Mouse (Mus musculus) intestine, postnatal 0 days (tissue): ENCODE data around the gene Cep41. TPM values are rescaled to one million over a fixed set of nuclear protein-coding genes. Genes with fewer than 3 reads are reported as not detected.

ENCODE experiments used
- ATAC-seq: fragments of 200-750 bp; cut with Nextera tagmentation; 2 replicates; pipeline ENCODE4 v1.8.0; 2017; ENCODE audit warnings: mild to moderate bottlenecking, moderate TSS enrichment, moderate library complexity
- H3K27ac ChIP-seq: fragments of 300-500 bp; sonication (generic); 2 replicates; pipeline ENCODE4 v1.5.1; 2014; ENCODE audit warnings: mild to moderate bottlenecking, low read depth, low read length, moderate library complexity
- H3K27me3 ChIP-seq: fragments of 300-500 bp; sonication (generic); replicated peaks from 2 replicates; pipeline ENCODE4 v1.6.1; 2014; ENCODE audit warnings: low read length, mixed read lengths; ENCODE audit not compliant: control insufficient read depth, insufficient read depth
- H3K36me3 ChIP-seq: fragments of 300-500 bp; sonication (generic); 2 replicates; pipeline ENCODE4 v1.6.1; 2014; ENCODE audit warnings: mild to moderate bottlenecking, moderate library complexity; ENCODE audit not compliant: control insufficient read depth, insufficient read depth
- H3K4me1 ChIP-seq: fragments of 300-500 bp; sonication (generic); replicated peaks from 2 replicates; pipeline ENCODE4 v1.6.1; 2014; ENCODE audit warnings: antibody characterized with exemption, low read length, mixed read lengths; ENCODE audit not compliant: control insufficient read depth, insufficient read depth
- H3K4me2 ChIP-seq: fragments of 300-500 bp; sonication (generic); replicated peaks from 2 replicates; pipeline ENCODE4 v1.6.1; 2014; ENCODE audit warnings: low read depth, mild to moderate bottlenecking, moderate library complexity
- H3K4me3 ChIP-seq: fragments of 300-500 bp; sonication (generic); 2 replicates; pipeline ENCODE4 v1.5.1; 2014; ENCODE audit warnings: low read depth, low read length
- H3K9ac ChIP-seq: fragments of 300-500 bp; sonication (generic); 2 replicates; pipeline ENCODE4 v1.6.1; 2014; ENCODE audit warnings: mild to moderate bottlenecking, low read depth, low read length
- H3K9me3 ChIP-seq: fragments of 300-500 bp; sonication (generic); 2 replicates; pipeline ENCODE4 v1.6.1; 2016; ENCODE audit warnings: mixed run types; ENCODE audit not compliant: control insufficient read depth
- CTCF ChIP-seq: sonication (generic); IDR thresholded peaks from 2 replicates; pipeline ENCODE4 v1.5.1; 2016; ENCODE audit warnings: low read depth, mild to moderate bottlenecking, control low read depth, antibody characterized with exemption, moderate library complexity
- WGBS: fragments of 180-500 bp; shearing (Covaris S2); extraction: QIAGEN DNeasy Blood & Tissue Kit; methylation state at CpG from one replicate; pipeline ENCODE4 v1.1.7; 2014; 5-methylcytosine and 5-hydroxymethylcytosine counted together
- polyA plus RNA-seq: library from polyadenylated mRNA; unstranded; fragments of >200 nt; fragmentation: Nextera tagmentation; extraction: Ambion mirVana; gene quantifications from 2 replicates; pipeline ENCODE4 v1.2.1, GENCODE M21; 2015

Gene Cep41
- polyA plus RNA-seq, 1 experiment from 2014 or later, result 3.7 TPM

DNA sequence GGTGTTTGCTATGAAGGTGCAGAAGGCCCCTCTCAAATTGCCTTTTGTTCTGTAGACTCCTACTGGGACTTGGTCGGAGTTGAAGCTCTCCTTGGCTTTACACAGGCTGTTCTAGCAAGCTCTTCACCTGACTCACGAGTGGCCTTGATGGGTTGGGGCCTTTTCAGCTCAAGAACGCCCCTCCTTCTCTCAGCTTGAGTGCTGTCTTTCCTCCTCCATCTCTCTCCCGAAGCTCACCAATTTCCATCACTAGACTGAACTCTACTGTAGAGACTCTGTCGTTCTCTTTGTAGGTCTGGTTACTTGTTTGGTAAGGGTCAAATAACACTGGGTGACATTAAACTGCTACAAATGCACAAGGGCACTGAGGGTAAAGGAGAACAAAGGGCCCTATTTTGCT lies 723 bp downstream of the Cep41 start:
- ATAC-seq, result no peak
- H3K27ac ChIP-seq, result peak overlapping the region; percentile 74; the same call in 1 of the 2 replicates
- peak overlapping the region; percentile 69 for H3K4me3 ChIP-seq

GRCm38 (mm10) chr6:30687198-30687597 lies 6.4 kb downstream of the Cep41 start:
- no peak for ATAC-seq
- 91% methylated on average over 7 of the region's 7 CpGs for WGBS

More for the DNA sequence above, 723 bp downstream of the Cep41 start:
- no peaks in the 10 kb centered on the region for H3K9me3 ChIP-seq
- no peaks in the 10 kb centered on the region for H3K27me3 ChIP-seq
- 77% methylated on average over 5 of the region's 5 CpGs for WGBS
- peak overlapping the region; percentile 74 for H3K4me2 ChIP-seq
- TF ChIP-seq CTCF, result no peak
- no peaks in the 10 kb centered on the region for H3K36me3 ChIP-seq
- H3K9ac ChIP-seq, result peak overlapping the region; percentile 59; the same call in 1 of the 2 replicates
- peaks cover 6% of the 10 kb centered on the region; the same call in 1 of the 2 replicates for H3K4me1 ChIP-seq

DNA sequence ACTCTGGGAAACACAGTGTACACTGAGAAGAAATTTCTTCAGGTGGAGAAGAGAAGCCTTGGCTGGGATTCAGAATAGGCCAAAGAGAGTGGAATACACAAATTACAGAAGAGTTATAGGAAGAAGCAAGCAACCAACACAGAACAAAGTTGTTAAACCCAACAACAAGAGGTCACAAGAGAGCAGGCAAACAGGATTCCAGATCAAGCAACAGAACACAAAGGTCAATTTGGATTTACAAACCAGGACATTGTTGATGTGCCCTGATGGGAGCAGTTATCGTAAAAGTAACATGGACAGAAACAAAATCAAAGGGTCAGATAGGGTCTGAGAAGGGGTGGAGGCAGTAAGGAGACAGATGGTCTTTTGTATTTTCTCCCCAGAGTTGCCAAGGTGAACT lies 9.0 kb downstream of the Cep41 start:
- no peaks in the 10 kb centered on the region for H3K36me3 ChIP-seq
- 0 out of 2 replicates have a peak, but pooled peaks cover 3% of the 10 kb centered on the region for H3K4me1 ChIP-seq
- no peak overlapping the region for H3K27ac ChIP-seq
- WGBS, result 98% methylated on average over 1 of the region's 1 CpGs
- no peak overlapping the region for H3K4me3 ChIP-seq
- no peak for TF ChIP-seq CTCF
- ATAC-seq, result no peak
- no peak overlapping the region for H3K4me2 ChIP-seq
- H3K9me3 ChIP-seq, result no peaks in the 10 kb centered on the region
- no peak overlapping the region for H3K9ac ChIP-seq
- H3K27me3 ChIP-seq, result no peaks in the 10 kb centered on the region

More at GRCm38 (mm10) chr6:30687198-30687597, 6.4 kb downstream of the Cep41 start:
- Histone ChIP-seq H3K36me3 (no peaks in the 10 kb centered on the region), H3K27ac (no peak overlapping the region), H3K9ac (no peak overlapping the region), H3K4me2 (no peak overlapping the region), H3K27me3 (no peaks in the 10 kb centered on the region), H3K4me3 (no peak overlapping the region), H3K4me1 (0 out of 2 replicates have a peak, but pooled peaks cover 3% of the 10 kb centered on the region), H3K9me3 (no peaks in the 10 kb centered on the region)
- no peak for TF ChIP-seq CTCF

DNA sequence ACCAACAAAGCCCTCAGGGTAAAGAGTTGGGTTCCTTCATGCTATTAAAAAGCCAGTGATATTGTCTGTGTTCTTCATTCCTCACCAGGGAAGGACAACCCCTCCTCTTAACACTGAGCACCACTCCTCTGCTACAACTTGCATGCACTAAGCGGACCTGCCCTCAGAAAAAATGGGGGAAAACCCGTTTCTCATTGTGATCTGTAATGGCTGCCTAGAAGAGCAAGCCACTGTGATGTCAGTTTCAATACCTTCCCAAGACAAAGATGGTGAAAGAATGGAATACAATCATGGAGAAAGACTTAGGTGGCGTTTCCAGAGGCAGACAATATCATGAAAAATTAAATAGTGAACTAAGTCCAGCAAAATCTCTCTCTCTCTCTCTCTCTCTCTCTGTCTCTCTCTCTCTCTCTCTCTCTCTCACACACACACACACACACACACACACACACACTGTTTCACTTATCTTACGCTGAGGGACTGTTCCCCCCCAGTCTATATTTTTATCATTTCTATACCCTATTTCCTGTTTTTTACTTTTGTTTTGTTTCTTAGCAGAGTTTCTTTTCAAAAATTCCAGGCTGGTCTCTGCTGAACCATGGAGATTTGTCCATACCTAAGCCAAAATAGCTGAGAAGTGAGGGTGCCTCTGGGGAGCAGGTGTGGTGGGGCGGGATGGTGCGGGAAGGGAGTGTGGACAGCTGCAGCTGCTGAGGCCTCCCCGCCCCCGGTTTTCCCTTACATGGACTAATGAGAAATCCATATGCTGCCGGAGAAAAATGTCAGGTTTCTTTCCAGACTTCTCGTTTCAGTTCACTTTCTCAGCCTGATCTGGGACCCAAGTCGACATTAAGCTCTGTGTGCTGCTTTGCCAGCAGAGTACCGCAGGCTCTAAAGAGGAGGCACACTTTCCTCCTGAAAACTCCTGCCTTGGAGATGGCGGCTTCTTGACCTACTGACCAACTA lies 11.3 kb downstream of the Cep41 start:
- H3K9ac ChIP-seq, result no peak overlapping the region
- H3K27me3 ChIP-seq, result no peaks in the 10 kb centered on the region
- no peak overlapping the region for H3K4me3 ChIP-seq
- H3K9me3 ChIP-seq, result no peaks in the 10 kb centered on the region
- ATAC-seq, result no peak
- H3K4me1 ChIP-seq, result 0 out of 2 replicates have a peak, but pooled peaks cover 3% of the 10 kb centered on the region
- 37% methylated on average over 13 of the region's 13 CpGs for WGBS
- no peak overlapping the region; the same call in 1 of the 2 replicates for H3K27ac ChIP-seq
- peak overlapping the region; percentile 38 for H3K4me2 ChIP-seq
- no peaks in the 10 kb centered on the region for H3K36me3 ChIP-seq
- TF ChIP-seq CTCF, result no peak

GRCm38 (mm10) chr6:30680442-30680841 lies 13.1 kb downstream of the Cep41 start:
- H3K9ac ChIP-seq, result no peak overlapping the region
- no peaks in the 10 kb centered on the region for H3K27me3 ChIP-seq
- H3K4me3 ChIP-seq, result no peak overlapping the region
- WGBS, result 79% methylated on average over 7 of the region's 7 CpGs
- no peaks in the 10 kb centered on the region for H3K36me3 ChIP-seq
- no peak overlapping the region for H3K27ac ChIP-seq
- no peak for TF ChIP-seq CTCF
- H3K9me3 ChIP-seq, result no peaks in the 10 kb centered on the region
- H3K4me1 ChIP-seq, result 0 out of 2 replicates have a peak, but pooled peaks cover 4% of the 10 kb centered on the region
- no peak overlapping the region for H3K4me2 ChIP-seq
- ATAC-seq, result no peak

DNA sequence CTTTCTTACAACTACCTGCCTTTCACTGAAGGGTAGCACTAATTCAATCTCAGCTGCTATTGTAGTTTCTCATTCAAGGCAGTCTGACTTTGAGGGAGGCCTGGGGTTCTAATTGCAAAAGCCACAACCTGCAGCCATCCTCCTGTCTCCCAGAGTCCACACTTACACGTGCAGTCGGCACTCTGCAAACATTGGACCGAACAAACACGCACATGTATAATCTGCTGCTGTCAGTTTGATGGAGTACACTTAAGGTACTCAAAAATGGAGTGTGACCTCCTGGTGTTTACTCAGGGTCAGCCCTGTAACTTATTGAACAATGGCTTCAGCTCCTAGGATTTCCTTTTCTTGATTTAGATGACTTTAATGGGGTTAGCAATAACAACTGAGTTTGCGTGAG lies 14.0 kb downstream of the Cep41 start:
- no peak for ATAC-seq
- WGBS, result 36% methylated on average over 5 of the region's 5 CpGs
- no peak overlapping the region for H3K27ac ChIP-seq

More for the DNA sequence above, 14.0 kb downstream of the Cep41 start:
- no peaks in the 10 kb centered on the region for H3K9me3 ChIP-seq
- H3K36me3 ChIP-seq, result no peaks in the 10 kb centered on the region
- no peak for TF ChIP-seq CTCF
- no peak overlapping the region for H3K4me3 ChIP-seq
- H3K4me1 ChIP-seq, result 0 out of 2 replicates have a peak, but pooled peaks cover 9% of the 10 kb centered on the region
- no peak overlapping the region for H3K9ac ChIP-seq
- H3K27me3 ChIP-seq, result no peaks in the 10 kb centered on the region
- no peak overlapping the region for H3K4me2 ChIP-seq
